Mouse (Mus musculus) left cerebral cortex, postnatal 10 days (tissue): ENCODE results near the gene Cfap43. TPM values are rescaled to one million over a fixed set of nuclear protein-coding genes. Genes with fewer than 3 reads are reported as not detected.

Source experiments
- DNase-seq, 2 experiments: peaks; one replicate each; pipeline ENCODE4 v3.0.0; 2021 to 2022; ENCODE audit warnings: low spot score in 2 of 2, mixed read lengths in 1 of 2; ENCODE audit errors: extremely low spot score in 1 of 2
- intact Hi-C: fragments of 180-260 bp; cut with DNase I; formaldehyde crosslinking; loops from one replicate; pipeline ENCODE4 v1.15.1; 2025
- total RNA-seq, 2 experiments: library from RNA; stranded (reverse); gene quantifications; 2 replicates each; pipeline ENCODE4 v1.2.3; 2021

Cfap43 gene
- under 1 TPM; 0.41 to 0.59 TPM for total RNA-seq

DNA sequence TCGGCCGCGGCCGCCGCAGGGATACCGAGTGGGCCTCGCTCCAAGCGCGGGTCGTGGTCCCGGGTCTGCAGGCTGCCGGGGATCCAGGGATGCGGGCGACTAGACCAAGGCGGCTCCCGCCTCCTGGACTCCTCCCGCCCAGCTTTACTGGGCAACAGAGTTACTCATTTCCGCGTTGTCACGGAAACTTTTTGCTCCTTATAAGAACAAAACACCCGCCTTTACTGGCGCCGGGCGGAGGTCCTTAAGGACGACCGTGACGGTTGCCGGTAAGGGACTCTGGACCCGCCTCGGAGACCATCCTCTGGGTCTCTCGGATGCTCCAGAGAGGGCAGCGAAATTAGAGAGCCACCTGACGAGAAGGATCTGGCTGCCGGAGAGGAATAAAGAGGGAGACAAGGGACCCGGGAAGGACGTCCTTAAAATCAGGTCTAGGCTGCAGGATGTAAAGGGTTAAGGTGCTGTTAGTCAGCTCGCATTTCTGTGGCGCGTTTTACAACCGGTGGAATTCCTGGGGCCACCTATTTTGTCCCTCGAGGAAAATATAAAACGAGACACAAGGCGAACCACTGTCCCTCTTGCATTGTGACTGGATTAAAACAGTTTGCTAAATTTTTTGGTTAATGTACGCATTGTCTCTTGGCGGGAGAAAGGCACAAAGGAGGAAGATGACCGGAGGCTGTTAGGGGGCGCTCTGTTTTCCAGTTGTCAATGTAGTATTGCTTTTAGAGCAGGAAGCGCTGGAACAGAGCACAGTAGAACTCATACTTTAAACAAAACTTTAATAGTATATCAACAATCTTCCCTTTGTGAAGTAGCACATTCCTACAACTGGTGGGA, at the start of gene Cfap43, which contains the start of gene Itprip:
Gene Cfap43 (minus strand): TSS at position 162 of the 840 bp plus-strand sequence.
Gene Itprip (minus strand): TSS at position 174 of the 840 bp plus-strand sequence.
- DNase-seq, result peak; percentile 44 to 82
- intact Hi-C loops, result no loop called here

DNA sequence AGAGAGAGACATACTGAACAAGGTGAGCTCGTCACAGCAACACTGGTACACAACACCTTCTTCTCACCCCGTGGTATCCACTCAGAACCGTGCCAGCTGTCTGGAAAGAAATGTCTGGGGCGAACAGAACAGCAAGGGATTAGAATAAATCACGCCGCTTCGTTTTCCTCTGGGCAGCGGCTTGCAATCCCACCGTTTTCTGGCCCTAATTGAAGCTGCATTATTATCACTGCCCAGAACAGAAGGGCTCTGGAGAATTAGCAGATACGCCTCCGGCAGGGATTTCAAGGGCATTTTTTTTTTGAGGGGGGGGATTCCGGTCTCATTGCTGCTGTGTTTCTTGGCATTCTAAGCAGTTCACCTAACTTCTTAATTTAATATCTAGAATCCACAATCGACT, 39.1 kb upstream of the Cfap43 start:
- DNase-seq, result no peak
- intact Hi-C loops, result no loop called here

DNA sequence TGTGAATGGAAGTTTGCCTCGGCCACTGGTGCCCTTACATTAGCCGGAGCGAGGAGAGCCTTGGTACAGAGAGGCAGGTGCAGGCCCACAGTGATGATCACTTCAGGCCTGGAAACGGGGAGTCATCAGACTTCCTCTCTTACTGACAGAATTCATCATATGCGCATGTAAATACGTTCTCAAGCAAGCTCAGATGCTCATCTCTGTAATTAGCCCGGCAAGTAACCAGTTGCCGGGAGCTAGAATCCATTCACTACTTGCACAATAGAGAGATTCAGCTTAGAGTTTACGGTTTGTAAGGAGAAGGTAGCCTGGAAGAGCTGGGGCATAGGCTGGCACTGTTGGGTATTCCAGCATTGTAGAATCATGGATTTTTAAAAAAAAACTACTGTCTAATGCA, 34.1 kb upstream of the Cfap43 start:
- no peak for DNase-seq
- intact Hi-C loops, result no loop called here

DNA sequence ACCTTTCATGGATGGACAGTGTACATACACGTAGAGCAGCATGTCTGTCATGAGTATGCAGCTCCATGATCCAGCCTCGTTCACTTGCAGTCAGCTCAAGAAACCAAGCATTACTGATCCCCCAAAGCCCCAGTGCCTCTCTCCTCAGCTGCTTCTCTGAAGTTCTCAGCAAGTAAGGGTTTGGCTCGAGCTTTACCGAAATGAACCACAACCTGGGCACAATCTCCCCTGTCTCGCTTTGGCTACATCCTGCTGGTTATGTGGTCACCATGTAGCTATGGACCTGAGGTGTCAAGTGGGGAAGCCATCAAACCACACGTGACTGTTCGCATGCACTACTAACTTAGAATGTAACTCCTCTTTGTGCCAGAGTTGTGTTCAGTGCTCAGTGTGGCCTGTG, 31.9 kb upstream of the Cfap43 start:
- DNase-seq, result no peak
- intact Hi-C loops, result no loop called here

DNA sequence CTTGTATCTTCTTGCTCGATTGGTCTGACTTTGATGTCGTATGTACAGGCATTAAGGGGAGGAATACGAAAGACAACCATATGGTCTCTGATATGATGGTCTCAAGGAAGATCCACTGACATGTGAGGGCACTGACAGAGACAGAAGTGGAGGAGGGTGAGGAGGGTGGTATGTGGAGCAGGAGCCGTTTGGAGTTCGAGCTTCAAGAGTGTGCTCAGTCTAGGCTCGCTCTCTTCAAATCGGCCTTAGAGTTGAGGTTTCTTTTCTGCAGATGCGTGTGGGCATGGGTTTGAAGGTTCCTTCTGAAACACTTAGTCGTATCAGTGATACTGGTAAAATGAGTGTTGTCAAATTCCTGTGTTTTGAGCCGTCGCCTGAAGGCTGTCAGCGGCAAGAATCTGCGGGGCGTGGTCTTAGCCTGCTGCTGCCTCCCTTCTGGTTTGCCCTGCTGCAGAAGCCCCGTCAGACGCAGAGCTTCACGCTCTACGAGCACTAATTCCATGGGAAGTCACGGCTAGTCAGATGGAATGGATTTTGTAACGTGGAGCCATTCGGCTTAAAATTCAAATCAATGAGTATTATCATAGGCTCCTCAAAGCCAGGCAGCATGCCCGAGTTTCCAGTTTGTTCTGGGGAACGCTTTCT, 27.9 kb upstream of the Cfap43 start:
- DNase-seq, result no peak
- intact Hi-C loops, result no loop called here

DNA sequence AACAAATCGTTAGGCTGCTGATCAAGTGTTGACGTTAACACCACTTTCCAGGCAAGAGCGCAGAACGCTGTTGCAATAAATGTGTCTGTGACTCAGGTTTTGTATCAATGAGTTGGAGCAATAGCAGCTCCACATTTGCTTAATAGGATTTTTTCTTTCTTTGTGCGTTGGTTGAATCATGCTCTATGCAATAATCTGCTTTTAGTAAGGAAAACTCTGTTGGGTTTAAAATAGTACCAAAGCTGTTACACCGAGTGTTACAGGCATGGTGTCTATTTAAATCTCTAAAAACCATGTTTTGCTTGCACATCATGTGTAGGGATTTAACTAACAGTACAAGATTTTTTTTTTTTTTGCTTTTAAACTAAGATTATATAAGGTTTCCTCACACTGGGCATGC, 20.3 kb upstream of the Cfap43 start:
- intact Hi-C loops, result no loop called here
- DNase-seq, result no peak

DNA sequence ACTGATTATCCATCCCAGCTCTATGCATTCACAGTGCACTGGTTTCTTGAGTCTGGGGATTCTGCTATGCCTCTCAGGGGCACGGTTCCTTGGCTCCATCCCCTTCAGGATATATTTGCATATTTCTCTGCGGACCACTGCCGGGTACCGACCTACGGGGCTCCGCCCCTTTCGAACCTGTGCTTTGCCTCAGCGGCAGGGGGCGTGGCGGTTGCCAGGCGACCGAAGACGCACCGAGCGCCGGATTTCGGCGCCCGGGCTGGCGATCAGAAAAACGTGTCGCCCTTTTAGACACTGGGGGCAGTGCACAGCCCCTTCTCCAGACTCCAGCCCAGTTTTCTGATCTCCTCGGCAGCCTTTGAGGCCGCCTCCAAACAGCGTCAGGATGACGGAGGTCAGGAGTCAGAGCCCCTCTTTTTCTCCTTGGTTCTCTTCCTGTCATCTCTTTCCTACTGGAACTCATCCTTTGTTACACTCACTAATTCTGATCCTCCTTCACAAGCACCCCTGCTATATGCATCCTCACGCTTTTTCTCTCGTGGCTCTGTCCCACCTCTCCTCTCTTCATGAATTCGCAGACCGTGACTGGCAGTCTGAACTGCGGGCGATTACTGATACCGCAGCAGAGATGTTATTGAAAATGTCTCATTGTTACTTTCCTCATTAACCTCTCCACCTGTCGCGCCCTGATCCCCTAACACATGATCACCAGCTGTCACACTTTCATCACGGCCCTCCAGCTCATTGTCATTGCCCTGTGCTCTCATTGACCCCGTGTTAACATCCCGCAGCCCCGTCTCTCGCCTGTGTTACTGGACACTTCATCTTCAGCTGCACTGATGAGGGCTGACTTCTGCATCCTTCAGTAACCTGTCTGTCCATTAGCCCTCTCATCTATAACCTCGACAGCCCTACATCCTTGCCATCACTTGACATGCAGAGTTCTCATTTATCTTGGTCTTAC, 18.6 kb upstream of the Cfap43 start, which contains the start of gene Cfap58:
Gene Cfap58 (plus strand): TSS at position 233 of the 964 bp plus-strand sequence.
- DNase-seq, result peak; percentile 26 to 77
- intact Hi-C loops, result no loop called here

DNA sequence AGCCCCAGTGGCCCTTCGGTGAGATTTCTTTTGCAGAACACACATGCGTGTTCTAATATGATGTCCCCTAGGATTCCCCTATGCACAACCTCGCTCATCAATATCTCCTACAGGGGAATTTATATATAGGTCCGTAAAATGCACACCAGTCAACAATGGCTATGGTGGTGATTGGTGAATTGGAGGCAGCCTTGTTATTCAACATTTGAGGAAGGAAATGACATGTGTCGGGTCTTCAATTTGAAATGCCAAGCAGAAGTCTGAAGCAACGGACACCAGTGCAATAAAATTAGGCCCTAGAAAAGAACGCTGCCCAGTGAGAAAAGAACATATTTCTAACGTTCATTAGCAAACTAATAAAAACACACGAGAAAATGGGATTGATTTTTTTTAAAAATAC, 17.9 kb upstream of the Cfap43 start:
- no peak for DNase-seq
- intact Hi-C loops, result no loop called here

DNA sequence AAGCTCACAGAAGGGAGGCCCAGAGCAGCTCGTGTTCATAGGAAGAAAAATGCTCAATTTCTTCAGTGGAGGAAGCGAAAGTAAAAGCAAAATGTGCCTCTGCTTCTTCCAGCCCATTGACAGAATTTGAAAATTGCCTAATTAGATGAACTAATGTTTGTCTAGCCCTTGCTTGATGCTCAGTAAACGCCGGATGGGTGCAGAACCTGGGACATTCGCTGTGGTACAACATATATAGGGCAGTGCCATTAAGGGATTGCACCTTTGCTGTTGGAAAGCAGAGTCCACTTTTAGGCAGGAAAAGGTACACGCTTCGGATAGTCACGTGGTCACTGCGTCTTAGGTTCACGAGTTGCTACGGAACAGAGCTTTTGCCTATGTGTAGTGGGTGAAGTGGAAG, 17.4 kb upstream of the Cfap43 start:
- intact Hi-C loops, result no loop called here
- DNase-seq, result no peak

DNA sequence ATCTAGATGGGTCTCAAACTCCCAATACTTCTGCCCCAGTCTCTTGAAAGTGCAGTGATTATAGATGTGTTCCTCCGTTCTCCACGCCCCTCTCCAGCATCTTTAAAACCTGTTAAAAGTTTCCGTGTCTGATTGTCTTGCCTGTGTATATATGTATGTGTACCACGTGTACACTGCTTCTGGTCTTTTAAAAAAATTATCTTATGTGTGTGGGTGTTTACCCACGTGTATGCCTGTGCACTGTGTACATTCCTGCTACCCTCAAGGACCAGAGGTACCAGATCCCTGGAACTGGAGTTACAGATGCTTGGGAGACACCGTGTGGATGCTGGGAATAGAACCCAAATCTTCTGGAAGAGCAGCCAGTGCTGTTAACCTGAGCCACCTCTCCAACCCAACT, 16.4 kb upstream of the Cfap43 start:
- intact Hi-C loops, result no loop called here
- no peak for DNase-seq

DNA sequence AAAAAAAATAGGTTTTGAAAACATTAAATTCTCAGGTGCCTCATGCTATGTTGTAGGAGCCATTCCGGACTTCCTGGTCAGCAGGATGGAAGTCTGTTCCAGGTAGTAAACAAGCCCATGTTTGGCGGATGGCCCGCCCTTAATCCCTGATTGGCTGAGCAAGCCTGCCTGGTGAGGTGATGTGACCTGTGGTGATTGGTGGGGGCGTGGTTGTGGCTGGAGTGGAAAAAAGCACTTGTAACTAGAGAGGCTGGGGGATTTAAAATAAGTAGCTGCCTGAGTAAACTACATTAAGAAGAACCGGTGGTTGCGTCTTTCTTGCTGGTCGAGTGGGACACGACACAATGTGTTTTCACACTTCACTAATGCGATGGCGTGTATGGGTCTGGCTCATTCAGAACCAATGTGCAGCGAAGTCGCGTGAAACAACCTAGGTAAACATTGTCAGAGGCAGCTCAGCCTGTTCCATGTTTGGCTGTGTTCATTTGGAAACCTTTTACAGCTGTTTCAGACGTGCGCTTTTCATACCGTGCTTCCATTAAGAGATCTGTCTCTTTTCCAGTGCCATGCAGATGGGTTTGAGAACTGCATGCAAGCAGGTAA, 15.7 kb upstream of the Cfap43 start:
- intact Hi-C loops, result no loop called here
- no peak for DNase-seq

DNA sequence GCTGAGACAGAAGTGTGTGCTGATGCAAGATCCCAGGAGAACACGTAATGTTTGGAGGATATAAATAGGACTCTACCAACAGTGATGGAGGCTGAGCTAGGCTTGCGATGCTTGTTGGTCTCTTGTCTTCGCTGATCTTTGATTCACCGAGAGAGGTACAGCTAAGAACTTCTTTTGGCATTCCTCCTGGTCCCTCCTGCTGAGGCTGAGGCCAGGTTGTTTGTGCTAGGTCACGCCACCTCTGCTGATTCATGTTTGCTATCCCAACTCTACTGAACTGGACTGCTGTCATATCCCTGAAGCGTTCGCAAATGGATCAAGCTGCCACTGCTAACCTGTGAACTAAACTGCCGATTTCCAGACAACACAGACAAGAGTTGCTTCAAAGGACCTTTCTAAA, 15.1 kb upstream of the Cfap43 start:
- intact Hi-C loops, result no loop called here
- DNase-seq, result no peak

DNA sequence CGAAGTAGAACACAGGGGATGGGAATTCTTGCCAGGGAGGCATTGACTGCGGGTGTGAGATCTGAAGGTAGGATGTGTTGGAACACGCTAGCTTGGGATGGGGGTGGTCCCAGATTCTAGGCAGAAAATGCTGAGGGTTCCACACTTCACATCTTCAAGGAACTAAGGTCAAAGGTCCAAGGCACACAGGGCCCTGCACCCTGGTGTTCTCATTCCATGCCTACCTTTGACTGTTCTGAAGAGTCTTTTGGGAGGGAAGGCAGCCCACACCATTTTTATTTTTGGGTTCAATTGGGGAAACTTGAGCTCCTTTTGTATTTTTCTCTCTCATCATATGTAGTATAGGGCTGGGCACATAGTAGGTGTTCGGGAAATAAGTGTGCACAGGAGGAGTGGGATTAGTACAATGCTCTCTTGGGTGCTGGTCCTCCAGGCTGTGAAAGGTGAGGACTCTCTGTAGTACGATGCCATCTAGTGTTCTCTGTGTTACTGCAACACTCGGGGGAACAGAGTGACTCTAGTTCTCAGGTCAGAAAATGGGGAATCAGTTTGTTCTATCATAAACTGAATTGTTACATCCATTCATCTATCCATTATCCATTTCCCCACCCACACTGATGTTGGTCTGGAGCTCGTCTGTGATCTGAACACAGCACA, 13.0 kb upstream of the Cfap43 start:
- DNase-seq, result no peak
- intact Hi-C loops, result loop anchor here (1.0 kb wide), 1 partner anchor 50 kb away; no protein-coding TSS in a partner anchor

DNA sequence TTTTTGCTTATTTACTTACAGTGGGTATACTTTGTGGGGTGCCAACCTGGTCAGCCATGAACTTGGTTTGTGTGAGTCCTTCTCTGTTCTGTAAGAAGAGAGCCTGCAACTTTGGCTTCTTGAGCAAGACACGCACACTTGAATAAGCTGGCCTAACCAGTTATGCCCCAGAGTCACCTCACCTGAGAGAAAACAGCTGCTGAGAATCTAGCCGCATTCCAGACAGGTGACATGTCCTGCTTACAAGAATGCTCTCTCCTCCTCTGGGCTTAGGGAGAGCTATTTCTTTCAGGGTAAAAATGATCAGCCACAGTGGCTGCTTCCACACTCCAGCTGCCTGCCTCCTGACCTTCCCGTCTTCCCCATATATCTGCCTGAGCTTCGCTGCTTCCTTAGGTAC, 10.0 kb upstream of the Cfap43 start:
- DNase-seq, result no peak
- intact Hi-C loops, result no loop called here

DNA sequence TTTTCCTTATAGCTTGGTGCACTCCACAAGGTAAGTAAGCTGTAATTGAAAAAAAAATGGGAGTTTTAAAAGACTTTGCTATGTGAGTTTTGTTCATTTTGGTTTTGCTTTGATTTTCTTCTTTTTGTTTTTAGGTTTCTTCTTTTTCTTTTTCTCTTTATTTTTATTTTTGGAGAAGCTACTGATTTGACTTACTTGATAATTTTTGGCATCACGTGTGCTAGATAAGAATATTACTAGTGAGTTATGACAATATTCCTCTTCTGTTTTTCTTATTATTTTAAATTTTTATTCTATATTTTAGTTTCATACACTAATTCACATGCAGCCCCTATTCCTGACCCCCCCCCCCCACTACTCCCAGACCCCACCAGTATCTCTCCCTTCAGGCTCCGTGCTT, 7.9 kb upstream of the Cfap43 start:
- intact Hi-C loops, result no loop called here

DNA sequence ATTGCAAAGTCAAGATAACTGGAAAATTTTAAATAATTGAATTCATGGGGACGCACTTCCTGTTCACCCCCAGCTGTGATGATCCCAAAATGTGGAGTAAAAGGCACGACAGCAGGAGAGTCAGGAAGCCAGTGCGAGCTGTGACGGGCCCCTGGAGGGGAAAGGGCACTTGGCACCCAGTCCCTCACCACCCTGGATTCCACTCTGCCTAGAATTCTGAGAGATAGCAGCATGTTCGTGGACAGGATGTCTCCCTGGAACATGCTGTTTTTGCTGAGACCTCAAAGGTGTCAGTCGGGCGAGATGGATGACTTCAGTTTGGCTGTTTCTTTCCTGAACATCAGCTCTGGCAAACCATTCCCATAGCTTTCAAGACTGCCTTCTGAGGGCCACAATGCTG, 6.7 kb upstream of the Cfap43 start:
- intact Hi-C loops, result no loop called here
- no peak for DNase-seq

More for the DNA sequence above, 7.9 kb upstream of the Cfap43 start:
- DNase-seq, result no peak

DNA sequence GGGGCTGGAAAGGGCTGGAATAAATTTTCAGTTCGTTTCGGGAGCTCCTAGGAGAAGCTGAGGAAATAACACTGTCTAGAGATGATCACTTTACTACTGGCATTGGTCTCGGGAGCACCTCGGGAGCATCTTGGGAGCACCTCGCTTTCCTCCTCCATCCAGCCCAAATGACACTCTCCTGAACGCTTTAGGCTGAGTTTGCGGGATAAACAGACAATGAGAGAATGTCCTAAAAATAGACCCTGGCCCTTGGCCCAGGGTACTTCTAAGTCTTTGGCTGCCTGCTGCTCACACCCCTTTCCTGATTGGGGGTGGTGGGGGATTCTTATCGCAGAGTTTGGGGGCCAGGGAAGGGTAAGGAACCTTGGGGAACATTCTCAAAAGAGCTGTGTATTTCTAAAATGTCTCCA, 884 bp upstream of the Cfap43 start:
- DNase-seq, result peak in 1 of 2 experiments; percentile 32
- intact Hi-C loops, result no loop called here

DNA sequence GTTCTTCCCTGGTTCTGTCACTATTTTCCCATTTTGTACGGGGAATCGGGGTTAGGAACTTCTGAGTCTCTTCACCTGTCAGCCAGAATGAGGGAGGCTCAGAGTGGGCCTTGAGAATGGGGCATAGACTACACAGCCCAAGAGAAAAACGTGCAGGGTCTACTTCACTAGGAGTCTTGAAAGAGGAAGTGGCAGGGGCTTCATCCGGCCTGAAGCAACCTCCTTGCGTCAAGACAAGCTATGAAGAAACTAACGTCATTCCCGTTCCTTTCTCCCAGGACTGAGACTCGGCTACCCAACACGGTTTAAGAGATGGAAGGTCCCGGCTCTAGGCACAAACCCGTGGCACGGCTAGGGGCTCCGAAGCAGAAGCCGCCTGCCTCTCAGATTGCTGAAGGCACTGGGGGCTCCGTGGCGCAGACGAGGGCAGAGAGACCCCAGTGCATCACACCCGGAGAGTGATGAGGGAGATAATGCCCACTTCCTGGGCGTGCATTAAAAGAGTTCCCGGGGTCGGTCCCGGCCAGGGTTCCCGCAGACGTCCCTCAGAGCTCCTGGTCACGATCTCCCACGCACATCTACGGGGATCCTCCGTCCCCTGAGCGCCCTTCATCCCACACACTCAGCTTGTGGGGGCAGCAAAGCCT, 509 bp downstream of the Cfap43 start:
- DNase-seq, result no peak
- intact Hi-C loops, result no loop called here
